Mouse (Mus musculus): ENCODE data around the gene Mecr.

DNA sequence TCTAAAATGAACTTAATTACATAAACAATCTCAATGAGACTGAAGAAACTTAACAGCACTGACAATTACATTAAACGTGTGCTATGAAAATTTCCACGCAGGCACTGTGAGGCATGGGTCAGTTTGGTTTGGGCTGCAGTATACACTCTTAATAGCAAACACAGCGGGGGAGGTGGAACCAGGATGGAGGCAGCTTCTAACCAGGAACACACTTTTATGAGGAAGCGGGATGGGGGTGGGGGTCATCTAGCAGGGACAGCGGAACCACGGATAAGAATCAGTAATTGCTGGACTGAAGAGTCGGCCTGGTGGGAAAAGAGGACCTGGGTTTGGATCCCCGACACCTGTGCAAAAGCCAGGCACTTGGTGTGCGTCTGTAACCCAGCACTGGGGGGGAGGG is 39.4 kb upstream of the Mecr start:
- TF ChIP-seq CTCF (IDR thresholded peaks at IDR 0.05; ENCODE audit: insufficient read depth, low read length) (no peak), POLR2A (IDR thresholded peaks at IDR 0.05; ENCODE audit: borderline replicate concordance, extremely low read depth, low read depth, low read length) (no peak)

Measured in lung, adult 2 months (tissue).